Mouse (Mus musculus): ENCODE results near the gene Myef2. TPM values are rescaled to one million over a fixed set of nuclear protein-coding genes. Genes with fewer than 3 reads are reported as not detected.
"Not testable (repeated sequence)": the region's sequence is repeated elsewhere in the genome, so short reads cannot be mapped to it uniquely, and the experiment has no call there.

Gene Myef2
- total RNA-seq (2021), result 10 to 100 TPM; 87.6 to 95.8 TPM
- long read RNA-seq, partial matches to known transcripts, result 30 of 51 reads
- long read RNA-seq, other reads (novel, unspliced or antisense), result 21 of 51 reads

- peak; percentile 62 to 76 for DNase-seq (ENCODE audit: low spot score in 2 of 2)
These were observed at the start of gene Myef2 for GRCm38 (mm10) chr2:125123477-125123852. Myef2 (minus strand) TSS chr2:125123661.

DNA sequence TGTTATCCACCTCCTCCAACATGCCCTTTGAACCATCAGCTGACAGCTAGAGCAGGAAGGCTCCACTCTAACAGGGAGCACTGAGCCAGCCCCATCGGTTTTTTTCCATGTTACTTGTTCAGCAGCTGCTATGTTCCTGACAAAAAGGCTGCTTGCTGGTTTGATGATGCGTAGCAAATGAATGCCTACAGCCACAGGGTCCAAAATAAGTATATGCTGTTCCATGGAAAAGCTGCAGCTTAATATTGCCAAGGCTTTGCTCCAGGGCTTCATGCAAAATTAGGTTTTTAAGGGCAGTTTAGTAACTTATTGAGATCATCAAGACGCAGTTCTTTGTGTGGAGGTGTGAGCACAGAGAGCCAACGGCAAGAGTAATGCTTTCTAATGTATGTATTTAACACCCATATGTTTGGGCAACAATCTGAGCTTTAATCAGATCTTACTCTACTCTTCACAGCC, 38.6 kb upstream of the Myef2 start:
- DNase-seq (ENCODE audit: low spot score in 2 of 2), result no peak

GRCm38 (mm10) chr2:125155504-125155903, 32.0 kb upstream of the Myef2 start:
- DNase-seq (ENCODE audit: low spot score in 2 of 2), result no peak

GRCm38 (mm10) chr2:125154294-125154693, 30.8 kb upstream of the Myef2 start:
- DNase-seq (ENCODE audit: low spot score in 2 of 2), result no peak

DNA sequence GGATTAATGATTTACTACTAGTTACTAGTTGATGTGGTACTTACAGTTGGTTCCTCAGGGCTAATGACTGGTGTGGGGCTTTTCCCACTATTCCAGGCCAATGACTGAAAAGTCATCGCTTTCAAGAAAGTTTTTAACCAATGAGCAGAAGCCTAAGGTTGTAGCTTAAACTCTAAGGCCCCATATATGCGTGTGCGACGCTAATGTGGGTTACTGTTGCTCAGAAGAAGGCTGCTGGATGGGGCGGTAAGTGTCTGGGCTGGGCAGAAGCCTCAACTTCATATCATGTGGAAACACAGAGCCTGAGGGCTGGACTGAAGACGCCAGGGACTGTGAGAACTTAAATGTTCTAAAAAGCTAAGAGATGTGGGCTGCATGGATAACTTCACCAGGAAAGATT, 28.9 kb upstream of the Myef2 start, which contains the start of gene Slc12a1:
TSS of gene Slc12a1 (plus strand) at position 118 of the 400 bp plus-strand sequence.
- no peak for DNase-seq (ENCODE audit: low spot score in 2 of 2)

- no peak for DNase-seq (ENCODE audit: low spot score in 2 of 2)
These were observed 18.9 kb upstream of the Myef2 start for GRCm38 (mm10) chr2:125142336-125142735.

DNA sequence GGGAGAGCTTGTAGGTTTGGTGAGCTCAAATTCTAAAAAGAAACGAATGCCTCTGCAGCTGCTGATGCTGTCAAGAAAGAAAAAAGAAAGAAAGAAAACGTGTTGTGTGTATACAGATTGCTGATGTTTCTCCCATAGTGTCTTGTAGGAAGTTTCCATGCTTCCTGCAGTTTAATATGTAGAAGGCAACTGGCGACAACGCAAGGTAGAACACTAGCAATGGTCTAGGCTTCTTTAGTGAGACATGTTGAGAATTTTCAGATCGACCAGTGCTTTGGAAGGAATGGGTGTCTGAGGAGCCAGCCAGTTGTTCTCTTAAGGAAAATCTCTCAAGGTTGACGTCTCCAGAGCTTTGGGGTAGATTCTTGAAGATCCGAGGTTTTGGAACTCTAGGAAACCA, 13.4 kb upstream of the Myef2 start:
- no peak for DNase-seq (ENCODE audit: low spot score in 2 of 2)

DNA sequence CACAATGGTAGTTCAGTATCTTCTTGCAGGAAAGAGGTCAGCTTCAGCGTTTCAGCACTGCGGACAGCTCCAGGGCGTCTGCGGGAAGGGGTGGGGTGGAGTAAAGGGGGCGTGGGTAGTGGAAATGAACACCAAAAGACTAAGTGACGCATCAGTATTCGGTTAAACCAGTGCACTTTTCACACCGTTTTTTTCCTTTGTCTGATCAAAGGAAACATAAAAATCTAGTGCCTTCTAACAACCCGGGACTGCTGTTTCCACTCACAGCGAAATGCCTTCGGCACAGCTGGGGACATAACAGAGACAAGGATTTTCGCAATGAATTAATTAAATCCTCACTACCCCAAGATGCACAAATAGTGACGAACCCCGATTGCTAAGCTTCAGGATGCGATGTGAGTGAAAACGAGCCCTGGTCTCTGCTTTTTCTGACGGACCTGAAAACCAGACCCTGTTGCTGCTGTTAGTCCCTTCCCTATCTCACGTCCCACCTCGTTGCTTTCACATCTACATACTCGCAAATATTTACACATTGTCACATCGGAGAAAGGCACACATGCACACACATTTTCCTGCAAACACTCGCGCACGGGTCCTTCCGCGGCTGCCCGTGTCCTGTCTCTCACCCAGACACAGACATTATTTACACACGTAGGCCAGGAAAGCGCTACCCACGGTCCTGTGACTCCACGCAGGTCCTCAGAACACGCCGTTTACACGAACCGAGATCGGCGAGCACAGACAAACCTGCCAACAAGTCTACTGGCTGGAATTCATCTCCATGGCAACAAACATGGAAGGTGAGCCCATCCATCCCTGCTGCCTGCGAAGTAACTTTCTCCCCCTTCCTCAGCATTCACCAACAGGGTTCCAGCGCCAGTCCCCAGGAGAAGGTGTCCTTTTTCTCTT, 12.7 kb upstream of the Myef2 start, which contains the start of gene Ctxn2:
TSS of gene Ctxn2 (plus strand) at position 790 of the 909 bp plus-strand sequence.
- DNase-seq (ENCODE audit: low spot score in 2 of 2), result peak; percentile 48 to 73

GRCm38 (mm10) chr2:125134113-125134512, 10.7 kb upstream of the Myef2 start:
- DNase-seq (ENCODE audit: low spot score in 2 of 2), result no peak

- DNase-seq (ENCODE audit: low spot score in 2 of 2), result no peak
These were observed 3.3 kb upstream of the Myef2 start for GRCm38 (mm10) chr2:125126792-125127191.

DNA sequence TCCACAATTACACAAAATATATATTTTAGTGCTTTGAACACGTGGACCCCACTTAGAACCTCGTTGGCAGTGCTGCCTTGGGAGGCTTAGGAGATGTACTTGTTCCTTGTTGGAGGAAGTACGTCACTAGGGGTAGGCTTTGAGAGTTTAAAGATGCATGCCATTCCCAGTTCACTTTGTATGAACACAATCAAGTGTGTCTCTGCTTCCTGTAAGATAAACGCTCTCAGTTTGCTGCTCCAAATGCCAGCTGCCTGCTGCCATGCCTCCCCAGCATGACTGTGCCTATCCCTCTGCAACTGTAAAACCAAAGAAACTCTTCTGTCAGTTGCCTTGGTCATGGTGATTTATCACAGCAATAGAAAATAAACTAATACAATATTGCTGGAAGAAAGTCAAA, 2.4 kb upstream of the Myef2 start:
- peak in 1 of 2 experiments; percentile 27 for DNase-seq (ENCODE audit: low spot score in 2 of 2)

DNA sequence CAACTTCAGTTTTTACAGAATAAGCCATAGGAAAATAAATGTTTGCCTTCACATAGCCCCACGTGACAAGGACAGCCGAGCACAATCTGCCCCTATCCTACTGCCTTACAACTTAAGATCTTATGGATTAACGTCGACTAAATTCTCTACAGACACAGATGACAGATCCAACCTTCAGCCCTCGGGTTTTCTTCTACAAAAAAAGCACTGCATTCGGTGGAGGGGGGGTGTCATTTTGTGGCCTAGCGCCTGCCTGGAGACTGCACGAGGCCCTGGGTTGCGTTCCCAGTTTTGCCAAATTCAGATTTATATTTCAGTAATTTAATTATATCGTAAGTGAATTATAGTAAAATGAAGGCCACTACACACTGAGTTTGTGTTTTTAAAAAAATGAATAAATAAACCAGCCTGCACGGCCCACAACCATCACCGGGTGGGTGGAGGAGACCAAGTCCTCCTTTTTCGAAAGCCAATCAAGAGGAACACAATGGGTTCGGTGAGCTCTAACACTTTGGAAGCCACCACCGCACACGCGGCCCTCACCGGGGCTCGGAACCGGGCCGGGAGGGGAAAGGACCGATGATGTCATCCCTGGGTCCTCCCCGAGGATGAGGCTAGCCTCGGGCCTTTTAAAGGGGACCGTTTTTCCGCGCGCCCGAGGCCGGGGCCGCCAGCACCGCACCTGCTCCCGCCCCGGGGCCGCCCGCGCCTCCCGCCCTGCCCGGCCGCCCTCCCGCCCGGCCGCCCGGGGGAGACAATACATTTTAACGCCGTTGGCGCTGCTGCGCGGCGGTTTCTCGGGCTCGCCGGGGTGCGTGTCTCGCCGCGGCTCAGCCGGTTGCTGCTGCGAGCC, 611 bp downstream of the Myef2 start:
- DNase-seq (ENCODE audit: low spot score in 2 of 2), result peak; percentile 43 to 56

DNA sequence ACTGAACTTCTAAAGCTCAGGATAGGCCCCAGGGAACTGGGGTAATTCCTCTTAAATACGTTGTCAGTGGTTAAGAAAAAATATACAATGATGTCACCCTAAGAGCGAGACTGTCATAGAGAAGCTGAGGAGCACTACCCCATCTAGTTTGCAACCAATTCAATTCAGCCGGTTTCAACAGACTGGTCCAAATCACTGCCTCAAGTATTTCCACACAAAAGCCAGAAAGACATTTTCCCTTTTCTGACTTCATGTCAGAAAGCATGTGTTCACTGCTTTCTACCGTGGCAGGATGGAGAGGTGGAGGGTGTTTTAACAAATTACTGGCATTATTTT, 1.2 kb downstream of the Myef2 start:
- DNase-seq (ENCODE audit: low spot score in 2 of 2), result no peak

DNA sequence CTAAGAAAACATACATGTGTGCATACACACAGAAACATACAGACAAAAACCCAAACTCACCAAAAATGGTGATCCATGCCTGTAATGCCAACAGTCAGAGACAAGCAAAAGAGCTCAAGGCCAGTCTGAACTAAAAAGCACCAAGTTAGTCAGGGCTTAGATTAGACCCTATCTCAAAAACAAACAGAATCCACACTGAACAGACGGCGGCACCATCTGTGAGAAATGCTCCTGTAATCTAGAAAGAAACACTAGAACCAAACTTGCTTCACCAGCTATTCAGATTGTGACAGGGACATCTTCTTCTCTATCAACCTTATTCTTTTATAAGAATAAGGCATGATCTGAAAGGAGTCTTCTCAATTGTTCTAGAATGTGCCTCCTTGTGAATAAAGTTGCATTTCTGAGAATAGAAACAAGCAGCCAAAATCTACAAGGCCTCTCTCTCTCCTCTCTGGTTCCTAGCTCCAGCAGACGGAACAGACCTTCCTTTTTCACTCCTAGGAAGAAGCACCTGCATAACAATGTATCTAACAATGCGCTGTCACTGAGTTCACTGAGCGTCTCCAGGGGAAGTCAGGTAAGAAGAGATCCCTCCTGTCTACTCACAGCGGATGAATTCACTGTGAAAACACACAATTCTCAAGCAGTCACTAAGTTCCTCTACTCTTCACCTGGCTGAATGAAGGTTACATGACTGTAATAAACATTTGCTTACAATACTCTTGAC, 3.9 kb downstream of the Myef2 start:
- peak; percentile 61 to 91 for DNase-seq (ENCODE audit: low spot score in 2 of 2)

- not testable (repeated sequence) for DNase-seq (ENCODE audit: low spot score in 2 of 2)
These were observed 16.9 kb downstream of the Myef2 start for GRCm38 (mm10) chr2:125106536-125106935.

DNA sequence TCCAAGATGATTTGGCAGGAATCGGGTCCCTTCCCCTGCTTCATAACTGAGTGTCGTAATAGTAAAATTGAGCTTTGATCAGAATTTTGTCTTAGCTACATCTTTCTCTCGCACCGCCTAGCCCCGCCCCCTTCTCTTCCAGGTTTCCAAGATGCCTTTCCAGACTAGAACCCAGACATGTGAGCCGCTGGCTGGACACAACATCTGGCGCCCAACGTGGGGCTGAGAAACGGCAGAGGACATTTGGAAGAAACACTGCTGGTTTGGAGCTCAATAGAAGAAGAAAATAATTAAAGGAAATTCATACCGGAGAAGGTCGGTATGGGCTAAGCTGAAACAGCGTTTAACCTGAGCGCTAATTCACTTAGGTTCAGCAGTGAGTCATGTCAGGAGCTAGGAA, 19.0 kb downstream of the Myef2 start:
- DNase-seq (ENCODE audit: low spot score in 2 of 2), result not testable (repeated sequence)

- DNase-seq (ENCODE audit: low spot score in 2 of 2), result not testable (repeated sequence)
These were observed 31.3 kb downstream of the Myef2 start for GRCm38 (mm10) chr2:125092123-125092522.

DNA sequence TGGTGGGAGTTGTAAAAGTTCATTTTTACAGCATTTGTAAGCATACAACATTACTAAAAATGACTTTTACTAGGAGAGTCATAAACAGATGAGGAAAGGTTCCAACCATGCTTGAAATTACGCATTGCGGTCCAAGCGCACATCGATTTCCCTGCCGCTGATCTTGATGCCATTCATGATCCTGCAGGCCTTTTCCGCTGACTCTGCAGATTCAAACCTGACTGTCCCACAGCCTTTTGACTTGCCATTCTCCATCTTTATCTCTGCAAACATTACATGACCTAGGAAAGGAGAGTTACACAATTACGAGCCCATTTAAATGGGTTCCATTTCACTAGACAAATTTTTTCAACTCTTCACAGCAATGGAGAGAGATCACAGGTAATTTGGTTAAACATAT, 34.7 kb downstream of the Myef2 start:
- DNase-seq (ENCODE audit: low spot score in 2 of 2), result no peak

GRCm38 (mm10) chr2:125083879-125084278, 39.6 kb downstream of the Myef2 start:
- DNase-seq (ENCODE audit: low spot score in 2 of 2), result no peak

DNA sequence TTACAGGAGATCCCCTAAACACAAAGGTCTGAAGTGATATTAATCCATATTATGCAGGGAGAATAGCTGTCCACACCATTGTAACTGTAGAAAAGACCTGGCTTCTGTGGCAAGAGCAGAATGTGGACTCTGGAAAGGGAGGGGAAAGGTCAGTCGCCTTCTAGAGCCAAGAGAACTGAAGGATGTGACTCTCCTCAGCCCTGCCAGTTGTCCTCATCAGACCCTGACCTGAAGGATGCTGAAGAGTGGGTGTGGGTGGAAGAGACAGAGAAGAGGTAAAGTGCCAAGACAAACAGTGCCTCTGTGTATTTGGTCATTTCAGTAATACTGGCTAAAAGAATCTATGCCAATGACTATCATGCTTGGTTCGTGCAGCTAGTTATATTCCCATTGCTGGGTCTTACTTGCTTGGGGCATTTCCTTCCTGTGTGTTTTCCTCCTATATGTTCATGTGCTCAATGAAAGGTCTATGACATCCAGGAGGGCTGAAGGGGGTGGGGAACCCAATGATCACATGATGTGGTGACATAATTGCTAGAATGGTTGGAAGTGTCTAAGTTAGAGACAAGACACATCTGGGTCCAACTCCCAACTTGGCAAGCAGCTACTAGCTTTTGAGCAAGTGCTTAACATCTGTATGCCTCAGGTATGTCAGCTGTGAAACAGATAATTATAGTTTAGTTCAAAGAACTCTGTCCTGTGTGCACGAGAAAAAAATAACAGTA, 50.2 kb downstream of the Myef2 start:
- no peak for DNase-seq (ENCODE audit: low spot score in 2 of 2)
